Mouse (Mus musculus) layer of hippocampus, postnatal 25 days (tissue): ENCODE data around the gene Olfr316. TPM values are rescaled to one million over a fixed set of nuclear protein-coding genes. Genes with fewer than 3 reads are reported as not detected.

ENCODE experiments used
- DNase-seq, 2 experiments: peaks; one replicate each; pipeline ENCODE4 v3.0.0; 2022; ENCODE audit warnings: mixed read lengths in 2 of 2, low spot score in 1 of 2; ENCODE audit errors: extremely low spot score in 1 of 2
- total RNA-seq, 2 experiments: library from RNA; stranded (reverse); gene quantifications; 2 replicates each; pipeline ENCODE4 v1.2.3; 2021

The Olfr316 gene
- total RNA-seq, 2 experiments from 2014 or later = 0.31 to 0.34 TPM

GRCm38 (mm10) chr11:58803871-58804270 is 51.3 kb downstream of the Olfr316 start:
- DNase-seq = no peak

GRCm38 (mm10) chr11:58804393-58804792 is 51.9 kb downstream of the Olfr316 start:
- DNase-seq = no peak

Other genes with a start within 250 kb of the Olfr316 start
- not detected for gene Olfr330, start 217.9 kb upstream of the Olfr316 start, total RNA-seq
- not detected for gene Olfr329-ps, start 206.3 kb upstream of the Olfr316 start, total RNA-seq
- under 1 TPM in 1 of 2 experiments, not detected in 1; 0.12 TPM for gene Olfr328, start 197.1 kb upstream of the Olfr316 start, total RNA-seq
- gene Olfr224, start 182.2 kb upstream of the Olfr316 start, total RNA-seq = not detected
- gene Olfr325, start 175.0 kb upstream of the Olfr316 start, total RNA-seq = not detected
- gene Olfr324, start 157.6 kb upstream of the Olfr316 start, total RNA-seq = not detected
- gene 2210407C18Rik, start 136.7 kb upstream of the Olfr316 start, total RNA-seq = not detected
- gene Olfr323, start 122.2 kb upstream of the Olfr316 start, total RNA-seq = not detected
- gene Trim58, start 112.3 kb upstream of the Olfr316 start, total RNA-seq = under 1 TPM in 1 of 2 experiments, not detected in 1; 0.15 TPM
- not detected for gene Olfr322, start 94.0 kb upstream of the Olfr316 start, total RNA-seq
- gene Olfr320, start 71.6 kb upstream of the Olfr316 start, total RNA-seq = not detected
- not detected for gene Olfr319, start 53.6 kb upstream of the Olfr316 start, total RNA-seq
- under 1 TPM in 1 of 2 experiments, not detected in 1; 0.09 TPM for gene Olfr318, start 28.7 kb upstream of the Olfr316 start, total RNA-seq
- gene Olfr317, start 13.5 kb upstream of the Olfr316 start, total RNA-seq = under 1 TPM; 0.10 to 0.33 TPM
- gene Olfr315, start 20.5 kb downstream of the Olfr316 start, total RNA-seq = not detected
- gene Olfr314, start 30.2 kb downstream of the Olfr316 start, total RNA-seq = not detected
- 1 to 10 TPM; 5.9 to 7.2 TPM for gene Fam183b, start 49.2 kb downstream of the Olfr316 start, total RNA-seq
- gene Olfr313, start 62.3 kb downstream of the Olfr316 start, total RNA-seq = not detected
- gene Olfr312, start 76.5 kb downstream of the Olfr316 start, total RNA-seq = not detected
- gene Olfr311, start 86.5 kb downstream of the Olfr316 start, total RNA-seq = not detected
- 10 to 100 TPM; 17.9 to 20.3 TPM for gene Gm12258, start 94.4 kb downstream of the Olfr316 start, total RNA-seq
- gene 2810021J22Rik, start 114.5 kb downstream of the Olfr316 start, total RNA-seq = 10 to 100 TPM in 1 of 2 experiments, 1 to 10 TPM in 1; 7.1 to 10.2 TPM
- 1 to 10 TPM; 9.2 to 9.3 TPM for gene Zfp39, start 151.5 kb downstream of the Olfr316 start, total RNA-seq
- gene Btnl10, start 165.2 kb downstream of the Olfr316 start, total RNA-seq = not detected
- 100 to 1,000 TPM; 505 to 581 TPM for gene Rnf187, start 186.2 kb downstream of the Olfr316 start, total RNA-seq
- 100 to 1,000 TPM in 1 of 2 experiments, 10 to 100 TPM in 1; 99.0 to 107 TPM for gene Hist3h2ba, start 196.2 kb downstream of the Olfr316 start, total RNA-seq
- gene Hist3h2a, start 202.0 kb downstream of the Olfr316 start, total RNA-seq = 10 to 100 TPM; 66.0 to 73.9 TPM
- gene Trim17, start 202.0 kb downstream of the Olfr316 start, total RNA-seq = 1 to 10 TPM; 5.3 to 5.5 TPM
- 10 to 100 TPM; 26.2 to 29.7 TPM for gene Trim11, start 225.4 kb downstream of the Olfr316 start, total RNA-seq